Mouse (Mus musculus): Measurements from ENCODE around the gene Rhot2.
A peak's percentile ranks its signal among the peaks of the same experiment; 100 is the strongest.
"Not testable (repeated sequence)": the region's sequence is repeated elsewhere in the genome, so short reads cannot be mapped to it uniquely, and the experiment has no call there.

Rhot2 gene

GRCm38 (mm10) chr17:25874148-25874720 is 29.6 kb upstream of the Rhot2 start:
- DNase-seq (ENCODE audit: low spot score): no peak

DNA sequence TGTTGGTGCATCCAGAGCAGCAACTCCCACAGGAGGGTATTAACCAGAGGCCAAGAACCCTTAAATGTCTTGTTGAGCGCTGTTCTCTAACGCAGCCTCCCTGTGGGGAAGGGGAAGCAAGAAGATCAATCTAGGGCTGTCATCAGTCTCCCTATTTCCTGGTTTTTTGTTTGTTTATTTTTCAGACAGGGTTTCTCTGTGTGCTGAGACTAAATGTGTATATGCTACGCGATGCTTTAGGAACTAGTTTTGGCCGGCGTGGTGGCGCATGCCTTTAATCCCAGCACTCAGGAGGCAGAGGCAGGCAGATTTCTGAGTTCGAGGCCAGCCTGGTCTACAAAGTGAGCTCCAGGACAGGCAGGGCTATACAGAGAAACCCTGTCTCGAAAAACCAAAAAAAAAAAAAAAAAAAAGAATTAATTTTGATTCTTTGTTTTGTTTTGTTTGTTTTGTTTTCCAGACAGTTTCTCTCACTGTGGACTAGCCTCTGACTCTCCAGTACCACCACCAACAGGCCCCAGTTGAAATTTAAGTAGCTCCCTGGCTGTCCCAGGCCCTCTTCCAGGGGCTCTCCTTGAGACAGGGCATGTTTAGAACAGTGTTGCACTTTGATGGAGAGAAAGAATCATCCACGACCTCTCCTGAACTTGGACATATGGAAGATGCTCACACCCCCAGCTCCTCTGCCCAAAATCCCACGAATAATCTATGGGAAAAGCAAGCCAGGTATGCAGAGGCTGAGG is 28.9 kb upstream of the Rhot2 start:
- no peak for DNase-seq (ENCODE audit: low spot score)

DNA sequence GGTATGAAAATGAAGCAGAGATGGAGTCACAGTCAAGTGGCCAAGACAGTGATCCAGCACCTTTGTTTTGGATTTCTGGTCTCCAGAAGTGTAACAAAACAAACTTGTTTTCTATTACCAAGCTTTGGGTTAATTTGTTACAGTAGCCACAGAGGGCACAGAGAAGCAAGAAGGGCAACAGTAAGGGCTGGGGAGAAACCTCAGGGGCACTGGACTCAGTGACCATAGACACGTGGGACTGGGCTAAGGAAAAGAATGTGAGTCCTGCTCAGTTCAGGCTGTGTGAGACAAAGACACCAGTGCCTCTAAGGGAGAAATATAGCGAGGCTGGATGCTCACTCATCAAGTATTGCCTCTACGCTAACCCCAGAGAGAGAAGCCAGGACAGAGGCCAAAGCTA is 28.0 kb upstream of the Rhot2 start:
- DNase-seq (ENCODE audit: low spot score): no peak

DNA sequence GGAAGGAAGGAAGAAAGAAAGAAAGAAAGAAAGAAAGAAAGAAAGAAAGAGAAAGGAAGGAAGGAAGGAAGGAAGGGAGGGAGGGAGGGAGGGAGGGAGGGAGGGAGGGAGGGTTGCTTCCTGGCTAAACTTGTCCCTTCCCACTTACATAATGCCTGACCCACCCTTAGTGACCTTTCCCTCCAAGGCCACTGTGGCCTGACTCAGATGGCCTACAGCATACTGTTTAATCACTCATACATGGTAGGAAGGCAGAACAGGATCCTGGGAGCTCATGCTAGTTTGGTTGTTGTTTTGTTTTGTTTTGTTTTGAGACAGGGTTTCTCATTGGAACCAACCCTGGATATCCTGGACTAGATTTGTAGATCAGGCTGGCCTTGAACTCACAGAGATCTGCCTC is 26.9 kb upstream of the Rhot2 start:
- not testable (repeated sequence) for DNase-seq (ENCODE audit: low spot score)

DNA sequence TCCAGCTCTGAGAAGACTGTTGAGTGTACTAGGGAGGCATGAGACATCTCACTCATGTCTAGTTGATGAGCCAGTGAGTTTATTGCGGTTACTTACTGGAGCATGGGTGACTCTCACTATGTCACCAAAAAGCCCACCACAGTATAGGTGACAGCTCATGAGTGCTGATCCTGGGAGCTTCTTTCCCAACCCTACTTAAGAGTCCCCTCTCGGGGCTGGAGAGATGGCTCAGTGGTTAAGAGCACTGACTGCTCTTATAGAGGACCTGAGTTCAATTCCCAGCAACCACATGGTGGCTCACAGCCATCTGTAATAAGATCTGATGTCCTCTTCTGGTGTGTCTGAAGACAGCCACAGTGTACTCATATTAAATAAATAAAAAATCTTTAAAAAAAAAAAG is 25.3 kb upstream of the Rhot2 start:
- no peak for DNase-seq (ENCODE audit: low spot score)

DNA sequence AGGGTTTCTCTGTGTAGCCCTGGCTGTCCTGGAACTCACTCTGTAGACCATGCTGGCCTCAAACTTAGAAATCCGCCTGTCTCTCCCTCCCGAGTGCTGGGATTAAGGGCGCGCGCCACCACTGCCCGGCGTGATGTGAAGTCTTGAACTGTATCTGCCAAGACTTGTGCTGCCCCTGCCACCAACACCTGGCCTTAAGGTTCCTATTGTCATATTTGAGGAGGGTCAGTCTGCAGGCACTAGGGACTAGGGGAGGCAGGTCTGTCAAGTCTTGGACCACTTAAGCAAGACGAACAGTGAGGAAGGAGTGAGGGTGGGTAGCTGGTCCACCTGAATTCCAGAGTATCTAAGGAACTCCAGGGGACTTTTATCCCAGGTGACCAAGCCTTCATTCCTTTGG is 24.8 kb upstream of the Rhot2 start:
- DNase-seq (ENCODE audit: low spot score): no peak

GRCm38 (mm10) chr17:25868601-25869191 is 24.0 kb upstream of the Rhot2 start, which contains the start of gene Mcrip2:
Gene Mcrip2 (minus strand): TSS chr17:25868764.
- DNase-seq (ENCODE audit: low spot score): peak; percentile 65

- peak; percentile 37 for DNase-seq (ENCODE audit: low spot score)
Observed at GRCm38 (mm10) chr17:25867836-25868600, 23.4 kb upstream of the Rhot2 start.

GRCm38 (mm10) chr17:25867509-25867835 is 22.8 kb upstream of the Rhot2 start:
- no peak for DNase-seq (ENCODE audit: low spot score)

- no peak for DNase-seq (ENCODE audit: low spot score)
Observed at GRCm38 (mm10) chr17:25866172-25866571, 21.5 kb upstream of the Rhot2 start.

DNA sequence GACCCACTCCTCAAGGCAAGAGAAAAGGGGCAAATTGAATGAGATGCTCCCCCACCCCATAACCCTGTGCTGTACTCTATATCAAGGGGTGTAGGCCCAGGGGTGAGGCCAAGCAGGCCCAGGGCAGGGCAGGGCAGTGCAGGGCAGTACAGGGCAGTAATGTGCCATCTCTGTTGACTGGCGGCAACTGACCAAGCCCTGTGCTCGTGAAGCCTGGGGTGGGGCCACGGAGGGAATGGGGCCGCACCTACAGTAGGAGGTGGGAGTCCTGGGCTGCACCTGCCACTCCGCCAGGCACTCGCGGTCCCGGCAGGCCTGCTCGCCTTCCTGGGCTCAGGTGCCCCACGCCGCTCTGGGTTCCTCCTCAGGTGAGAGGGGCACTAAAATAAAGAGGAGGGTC is 20.6 kb upstream of the Rhot2 start:
- DNase-seq (ENCODE audit: low spot score): no peak

- DNase-seq (ENCODE audit: low spot score): no peak
Observed at GRCm38 (mm10) chr17:25864311-25864710, 19.7 kb upstream of the Rhot2 start.

- no peak for DNase-seq (ENCODE audit: low spot score)
Observed at GRCm38 (mm10) chr17:25863681-25864080, 19.0 kb upstream of the Rhot2 start.

DNA sequence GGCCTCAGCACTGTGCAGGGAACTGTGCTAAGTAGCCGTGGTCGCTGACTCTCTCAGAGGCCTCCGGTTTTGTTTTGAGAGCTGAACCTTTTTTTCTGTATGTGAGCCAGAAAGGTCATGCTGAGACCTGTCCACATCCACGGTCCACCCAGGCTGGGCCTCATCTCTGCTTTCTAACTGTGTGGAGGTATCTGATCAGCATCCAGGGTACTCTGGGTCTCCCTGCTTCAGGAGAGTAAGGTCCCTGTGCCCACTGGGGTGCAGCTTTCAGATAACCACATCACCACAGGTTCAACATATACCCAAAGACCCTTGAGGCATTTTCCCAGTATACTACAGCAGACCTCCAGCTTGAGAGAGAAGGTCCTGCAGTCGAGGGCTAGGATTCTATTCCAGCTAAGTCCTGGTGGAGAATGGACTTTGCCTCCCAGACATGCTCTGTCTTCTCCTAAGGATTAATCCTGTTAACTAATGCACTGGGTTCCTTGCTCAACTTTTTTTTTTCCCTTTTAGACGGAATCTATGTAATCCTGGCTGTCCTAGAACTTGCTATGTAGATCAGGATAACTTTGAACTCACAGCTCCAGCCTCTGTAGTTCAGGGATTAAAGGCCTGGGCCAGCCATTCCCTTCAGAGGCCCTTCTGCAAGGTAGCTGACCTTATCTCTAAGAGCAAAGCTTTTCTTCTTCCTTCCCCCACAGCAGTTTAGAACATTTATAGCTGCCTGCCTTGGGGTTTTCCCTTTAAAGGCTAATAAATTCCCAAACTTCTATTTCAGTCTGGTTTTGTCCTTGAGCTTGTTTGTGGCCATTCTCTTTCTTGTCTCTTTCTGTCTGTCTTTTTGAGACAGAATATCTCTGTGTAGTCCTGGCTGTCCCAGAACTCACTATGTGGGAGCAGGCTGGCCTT is 17.3 kb upstream of the Rhot2 start:
- no peak for DNase-seq (ENCODE audit: low spot score)

GRCm38 (mm10) chr17:25860832-25861703 is 16.4 kb upstream of the Rhot2 start, which contains the start of gene Wdr90:
Gene Wdr90 (minus strand): TSS chr17:25861501.
- peak; percentile 87 for DNase-seq (ENCODE audit: low spot score)

- DNase-seq (ENCODE audit: low spot score): no peak
Observed at GRCm38 (mm10) chr17:25860229-25860628, 15.6 kb upstream of the Rhot2 start.

GRCm38 (mm10) chr17:25843636-25844395 is 835 bp downstream of the Rhot2 start:
- no peak for DNase-seq (ENCODE audit: low spot score)

DNA sequence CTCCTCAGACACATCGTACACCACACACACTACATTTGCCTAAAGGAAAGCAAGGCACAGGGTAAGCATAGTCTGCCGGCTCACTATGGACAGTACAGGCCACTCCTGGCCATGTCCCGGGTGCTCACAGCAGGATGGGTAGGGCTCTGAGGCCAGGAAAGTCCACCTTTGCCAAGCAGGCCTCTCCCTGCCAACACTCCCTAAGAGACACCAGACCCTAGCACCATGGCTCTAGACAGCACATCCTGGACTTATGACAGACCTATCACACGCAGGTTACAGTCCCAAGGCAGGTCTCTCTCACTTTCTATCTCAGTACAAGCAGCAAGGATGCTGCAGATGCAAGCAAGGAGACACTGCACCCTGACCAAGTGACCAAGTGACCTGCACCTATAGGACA is 1.5 kb downstream of the Rhot2 start:
- DNase-seq (ENCODE audit: low spot score): no peak

- no peak for DNase-seq (ENCODE audit: low spot score)
Observed at GRCm38 (mm10) chr17:25842509-25842908, 2.1 kb downstream of the Rhot2 start.

All from urinary bladder, postnatal 25 days (tissue).